Mouse (Mus musculus): Measurements from ENCODE around the gene Timm23. TPM values are rescaled to one million over a fixed set of nuclear protein-coding genes. Genes with fewer than 3 reads are reported as not detected.
"Not testable (repeated sequence)": the region's sequence is repeated elsewhere in the genome, so short reads cannot be mapped to it uniquely, and the experiment has no call there.

Gene Timm23
- total and polyA plus RNA-seq, 3 experiments: 229 to 573 (median 349) TPM

GRCm38 (mm10) chr14:32144734-32145133 lies 57.0 kb downstream of the Timm23 start:
- Histone ChIP-seq H3K4me1 (ENCODE audit: insufficient read depth, low read depth, low read length) (peaks cover 41% of the 10 kb centered on the region), H3K4me3 (ENCODE audit: low read depth, low read length) (no peak overlapping the region)
- TF ChIP-seq POLR2AphosphoS5 (IDR thresholded peaks at IDR 0.05; ENCODE audit: insufficient replicate concordance, low read depth, low read length): no peak
- no peak for TF ChIP-seq CTCF (IDR thresholded peaks at IDR 0.05; ENCODE audit: low read depth, low read length)
- TF ChIP-seq GATA1 (IDR thresholded peaks at IDR 0.05; ENCODE audit: borderline replicate concordance, low read length): no peak
- no peak for TF ChIP-seq GATA2 (IDR thresholded peaks at IDR 0.05; ENCODE audit: borderline replicate concordance, low read depth, low read length)
- no peak for TF ChIP-seq TAL1 (conservative IDR thresholded peaks at IDR 0.05; ENCODE audit: low read depth, low read length)

GRCm38 (mm10) chr14:32141723-32142122 lies 60.0 kb downstream of the Timm23 start, which contains the start of gene Msmb:
TSS of gene Msmb (plus strand) at chr14:32142023.
- no peak within 1 kb of the TSS for H3K4me3 ChIP-seq (ENCODE audit: low read depth, low read length)
- H3K9me3 ChIP-seq (replicated peaks): no peaks in the 10 kb centered on the region
- ATAC-seq (ENCODE audit: extremely low read depth, insufficient number of reproducible peaks, low FRiP score, poor library complexity, severe bottlenecking) (no peak), DNase-seq (ENCODE audit: low spot score) (no peak)
- peaks cover 2% of the 10 kb centered on the region; the same call in 1 of the 2 replicates for H3K27me3 ChIP-seq (ENCODE audit: insufficient read depth, low read length)
- peaks cover 45% of the 10 kb centered on the region for H3K4me1 ChIP-seq (ENCODE audit: insufficient read depth, low read depth, low read length)
- TF ChIP-seq POLR2AphosphoS5 (IDR thresholded peaks at IDR 0.05; ENCODE audit: insufficient replicate concordance, low read depth, low read length): no peak
- TF ChIP-seq TAL1 (conservative IDR thresholded peaks at IDR 0.05; ENCODE audit: low read depth, low read length): no peak
- TF ChIP-seq GATA1 (IDR thresholded peaks at IDR 0.05; ENCODE audit: borderline replicate concordance, low read length): no peak
- TF ChIP-seq GATA2 (IDR thresholded peaks at IDR 0.05; ENCODE audit: borderline replicate concordance, low read depth, low read length): no peak
- no peak for TF ChIP-seq CTCF (IDR thresholded peaks at IDR 0.05; ENCODE audit: low read depth, low read length)
- H3K36me3 ChIP-seq (replicated peaks): no peaks in the 10 kb centered on the region

More at GRCm38 (mm10) chr14:32144734-32145133, 57.0 kb downstream of the Timm23 start:
- ATAC-seq (ENCODE audit: extremely low read depth, insufficient number of reproducible peaks, low FRiP score, poor library complexity, severe bottlenecking) (no peak), DNase-seq (ENCODE audit: low spot score) (no peak)
- peaks cover 2% of the 10 kb centered on the region; the same call in 1 of the 2 replicates for H3K27me3 ChIP-seq (ENCODE audit: insufficient read depth, low read length)
- H3K36me3 ChIP-seq (replicated peaks): no peaks in the 10 kb centered on the region
- peaks cover 5% of the 10 kb centered on the region for H3K9me3 ChIP-seq (replicated peaks)

- TF ChIP-seq GATA2 (IDR thresholded peaks at IDR 0.05; ENCODE audit: borderline replicate concordance, low read depth, low read length): no peak
- no peak for TF ChIP-seq CTCF (IDR thresholded peaks at IDR 0.05; ENCODE audit: low read depth, low read length)
- no peak for TF ChIP-seq GATA1 (IDR thresholded peaks at IDR 0.05; ENCODE audit: borderline replicate concordance, low read length)
- no peak for ATAC-seq (ENCODE audit: extremely low read depth, insufficient number of reproducible peaks, low FRiP score, poor library complexity, severe bottlenecking)
- Histone ChIP-seq H3K4me1 (ENCODE audit: insufficient read depth, low read depth, low read length) (peaks cover 45% of the 10 kb centered on the region), H3K9me3 (replicated peaks) (no peaks in the 10 kb centered on the region), H3K4me3 (ENCODE audit: low read depth, low read length) (no peak overlapping the region), H3K36me3 (replicated peaks) (no peaks in the 10 kb centered on the region), H3K27me3 (ENCODE audit: insufficient read depth, low read length) (peaks cover 2% of the 10 kb centered on the region; the same call in 1 of the 2 replicates)
- no peak for DNase-seq (ENCODE audit: low spot score)
Measured at GRCm38 (mm10) chr14:32140359-32140965, 61.2 kb downstream of the Timm23 start.

GRCm38 (mm10) chr14:32136467-32136866 lies 65.2 kb downstream of the Timm23 start:
- ATAC-seq (ENCODE audit: extremely low read depth, insufficient number of reproducible peaks, low FRiP score, poor library complexity, severe bottlenecking); H3K36me3 ChIP-seq (replicated peaks); DNase-seq (ENCODE audit: low spot score); H3K9me3 ChIP-seq (replicated peaks); H3K27me3 ChIP-seq (ENCODE audit: insufficient read depth, low read length); H3K4me3 ChIP-seq (ENCODE audit: low read depth, low read length): not testable (repeated sequence)
- H3K4me1 ChIP-seq (ENCODE audit: insufficient read depth, low read depth, low read length): peaks cover 58% of the 10 kb centered on the region

GRCm38 (mm10) chr14:32134293-32134692 lies 67.4 kb downstream of the Timm23 start:
- DNase-seq (ENCODE audit: low spot score) (no peak), ATAC-seq (ENCODE audit: extremely low read depth, insufficient number of reproducible peaks, low FRiP score, poor library complexity, severe bottlenecking) (peak; percentile 54)
- TF ChIP-seq GATA1 (IDR thresholded peaks at IDR 0.05; ENCODE audit: borderline replicate concordance, low read length) (no peak), TAL1 (conservative IDR thresholded peaks at IDR 0.05; ENCODE audit: low read depth, low read length) (no peak), CTCF (IDR thresholded peaks at IDR 0.05; ENCODE audit: low read depth, low read length) (no peak), GATA2 (IDR thresholded peaks at IDR 0.05; ENCODE audit: borderline replicate concordance, low read depth, low read length) (no peak), POLR2AphosphoS5 (IDR thresholded peaks at IDR 0.05; ENCODE audit: insufficient replicate concordance, low read depth, low read length) (no peak)
- Histone ChIP-seq H3K9me3 (replicated peaks) (no peaks in the 10 kb centered on the region), H3K4me1 (ENCODE audit: insufficient read depth, low read depth, low read length) (peaks cover 59% of the 10 kb centered on the region), H3K27me3 (ENCODE audit: insufficient read depth, low read length) (no peaks in the 10 kb centered on the region), H3K36me3 (replicated peaks) (no peaks in the 10 kb centered on the region), H3K4me3 (ENCODE audit: low read depth, low read length) (no peak overlapping the region; the same call in 1 of the 2 replicates)

- Histone ChIP-seq H3K27me3 (ENCODE audit: insufficient read depth, low read length) (peaks cover 5% of the 10 kb centered on the region; the same call in 1 of the 2 replicates), H3K4me1 (ENCODE audit: insufficient read depth, low read depth, low read length) (peaks cover 62% of the 10 kb centered on the region), H3K9me3 (replicated peaks) (no peaks in the 10 kb centered on the region), H3K36me3 (replicated peaks) (no peaks in the 10 kb centered on the region), H3K4me3 (ENCODE audit: low read depth, low read length) (no peak overlapping the region; the same call in 1 of the 2 replicates)
- DNase-seq (ENCODE audit: low spot score) (no peak), ATAC-seq (ENCODE audit: extremely low read depth, insufficient number of reproducible peaks, low FRiP score, poor library complexity, severe bottlenecking) (peak; percentile 69)
- TF ChIP-seq GATA1 (IDR thresholded peaks at IDR 0.05; ENCODE audit: borderline replicate concordance, low read length): no peak
- no peak for TF ChIP-seq POLR2AphosphoS5 (IDR thresholded peaks at IDR 0.05; ENCODE audit: insufficient replicate concordance, low read depth, low read length)
- TF ChIP-seq CTCF (IDR thresholded peaks at IDR 0.05; ENCODE audit: low read depth, low read length): no peak
- peak; percentile 57 for TF ChIP-seq TAL1 (conservative IDR thresholded peaks at IDR 0.05; ENCODE audit: low read depth, low read length)
- no peak for TF ChIP-seq GATA2 (IDR thresholded peaks at IDR 0.05; ENCODE audit: borderline replicate concordance, low read depth, low read length)
Measured at GRCm38 (mm10) chr14:32131836-32132235, 69.9 kb downstream of the Timm23 start.

Other genes starting within 250 kb of the Timm23 start
- not detected in 2 replicates for gene Galnt15, start 172.9 kb downstream of the Timm23 start, total RNA-seq (2014; fragmentation: Nextera tagmentation)
- 0.05 and 0.06 TPM in 2 replicates for gene Galnt15, start 172.9 kb downstream of the Timm23 start, total RNA-seq (2017)
- not detected in 2 replicates for gene Galnt15, start 172.9 kb downstream of the Timm23 start, polyA plus RNA-seq (2012)
- gene Oxnad1, start 116.5 kb downstream of the Timm23 start, total RNA-seq (2014; fragmentation: Nextera tagmentation): 28.3 and 36.0 TPM in 2 replicates
- gene Oxnad1, start 116.5 kb downstream of the Timm23 start, total RNA-seq (2017): 53.5 and 61.3 TPM in 2 replicates
- 8.1 and 13.0 TPM in 2 replicates for gene Oxnad1, start 116.5 kb downstream of the Timm23 start, polyA plus RNA-seq (2012)
- gene Dph3, start 116.2 kb downstream of the Timm23 start, total RNA-seq (2014; fragmentation: Nextera tagmentation): 68.0 and 88.7 TPM in 2 replicates
- gene Dph3, start 116.2 kb downstream of the Timm23 start, total RNA-seq (2017): 67.3 and 70.3 TPM in 2 replicates
- 17.5 and 26.1 TPM in 2 replicates for gene Dph3, start 116.2 kb downstream of the Timm23 start, polyA plus RNA-seq (2012)
- 2.1 TPM in 1 of 2 replicates, not detected in the other for gene Msmb, start 59.9 kb downstream of the Timm23 start, total RNA-seq (2014; fragmentation: Nextera tagmentation)
- 0.41 and 0.44 TPM in 2 replicates for gene Msmb, start 59.9 kb downstream of the Timm23 start, total RNA-seq (2017)
- gene Msmb, start 59.9 kb downstream of the Timm23 start, polyA plus RNA-seq (2012): not detected in 2 replicates
- gene Ncoa4, start 42.0 kb downstream of the Timm23 start, total RNA-seq (2014; fragmentation: Nextera tagmentation): 197 and 228 TPM in 2 replicates
- 256 and 288 TPM in 2 replicates for gene Ncoa4, start 42.0 kb downstream of the Timm23 start, total RNA-seq (2017)
- gene Ncoa4, start 42.0 kb downstream of the Timm23 start, polyA plus RNA-seq (2012): 6.6 and 6.8 TPM in 2 replicates
- 74.7 and 97.6 TPM in 2 replicates for gene Parg, start 51 bp upstream of the Timm23 start, total RNA-seq (2014; fragmentation: Nextera tagmentation)
- gene Parg, start 51 bp upstream of the Timm23 start, total RNA-seq (2017): 105 and 123 TPM in 2 replicates
- 33.1 and 33.9 TPM in 2 replicates for gene Parg, start 51 bp upstream of the Timm23 start, polyA plus RNA-seq (2012)
- 1.7 TPM in 1 of 2 replicates, not detected in the other for gene Ogdhl, start 120.1 kb upstream of the Timm23 start, total RNA-seq (2014; fragmentation: Nextera tagmentation)
- gene Ogdhl, start 120.1 kb upstream of the Timm23 start, total RNA-seq (2017): 0.12 and 0.33 TPM in 2 replicates
- 0.18 and 0.20 TPM in 2 replicates for gene Ogdhl, start 120.1 kb upstream of the Timm23 start, polyA plus RNA-seq (2012)
- gene 1700024G13Rik, start 186.5 kb upstream of the Timm23 start, total RNA-seq (2014; fragmentation: Nextera tagmentation): not detected in 2 replicates
- not detected in 2 replicates for gene 1700024G13Rik, start 186.5 kb upstream of the Timm23 start, total RNA-seq (2017)
- not detected in 2 replicates for gene 1700024G13Rik, start 186.5 kb upstream of the Timm23 start, polyA plus RNA-seq (2012)

Measured in G1E (cell line).